Mouse (Mus musculus): ENCODE results near the gene Ggt5.

GRCm38 (mm10) chr10:75657165-75657564 lies 68.0 kb downstream of the Ggt5 start:
- TF ChIP-seq CTCF (IDR thresholded peaks at IDR 0.05) (no peak), EP300 (IDR thresholded peaks at IDR 0.05; ENCODE audit: insufficient read depth, low read depth, low read length) (no peak)
